Mouse (Mus musculus) C2C12 (cell line): ENCODE data around the gene Elovl5.

Source experiments
- CTCF ChIP-seq: IDR thresholded peaks from one replicate; pipeline ENCODE4 v1.5.1; 2011; ENCODE audit not compliant: control insufficient read depth, insufficient read depth, insufficient read length
- MYOD1 ChIP-seq: IDR thresholded peaks from one replicate; pipeline ENCODE4 v1.6.1; 2011; ENCODE audit warnings: low read depth; ENCODE audit not compliant: control insufficient read depth, insufficient read length
- MYOG ChIP-seq: IDR thresholded peaks from one replicate; pipeline ENCODE4 v1.6.1; 2011; ENCODE audit not compliant: control insufficient read depth, insufficient read length; ENCODE audit errors: extremely low read depth

GRCm38 (mm10) chr9:77967584-77968163, 50.5 kb downstream of the Elovl5 start:
- TF ChIP-seq MYOD1: no peak
- TF ChIP-seq CTCF: no peak
- no peak for TF ChIP-seq MYOG
